Mouse (Mus musculus): ENCODE data around the gene Olfr1241.

Olfr1241 gene

GRCm38 (mm10) chr2:89487026-89487425 lies at the start of gene Olfr1241:
Gene Olfr1241 (minus strand): TSS chr2:89487126.
- DNase-seq: no peak

GRCm38 (mm10) chr2:89531387-89531786 lies 44.5 kb upstream of the Olfr1241 start, which contains the start of gene Olfr1243:
Gene Olfr1243 (minus strand): TSS chr2:89531487.
- DNase-seq: no peak

DNA sequence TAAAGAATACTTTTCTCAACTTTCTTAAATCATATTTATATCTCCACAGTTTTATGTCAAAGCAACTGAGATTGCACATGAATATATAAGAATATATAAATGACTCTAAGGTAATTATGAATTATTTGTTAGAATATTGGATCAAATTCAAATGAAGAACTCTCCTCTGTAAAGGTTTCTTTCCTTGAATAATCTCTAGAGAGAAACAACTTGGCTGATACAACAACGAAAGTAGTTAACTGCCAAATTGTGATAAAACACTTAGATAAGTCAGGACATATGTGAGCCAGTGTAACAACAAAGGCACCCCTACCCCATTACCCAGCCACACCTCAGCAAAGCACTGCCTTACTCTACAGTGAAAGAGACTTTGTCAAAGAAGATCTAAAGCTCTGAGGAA lies 11.3 kb upstream of the Olfr1241 start, which contains the start of gene Olfr1242:
Olfr1242 (minus strand) TSS at position 101 of the 400 bp plus-strand sequence.
- DNase-seq: no peak

GRCm38 (mm10) chr2:89442900-89443299 lies 44.0 kb downstream of the Olfr1241 start, which contains the start of gene Olfr1240:
Gene Olfr1240 (minus strand): TSS chr2:89443000.
- no peak for DNase-seq

Data from cerebellum, adult 9-10 months (tissue).